Mouse (Mus musculus): ENCODE measurements around the gene Spc25. TPM values are rescaled to one million over a fixed set of nuclear protein-coding genes. Genes with fewer than 3 reads are reported as not detected.

Spc25 gene
- polyA plus RNA-seq (2021; fragmentation: Nextera tagmentation) = 0.78 and 1.2 TPM in 2 replicates
- long read RNA-seq, experiment 1, partial matches to known transcripts = 1 of 1 reads
- long read RNA-seq, experiment 1, other reads (novel, unspliced or antisense) = 0 of 1 reads
- long read RNA-seq, experiment 2, partial matches to known transcripts = 0 of 2 reads
- long read RNA-seq, experiment 2, other reads (novel, unspliced or antisense) = 0 of 2 reads

DNA sequence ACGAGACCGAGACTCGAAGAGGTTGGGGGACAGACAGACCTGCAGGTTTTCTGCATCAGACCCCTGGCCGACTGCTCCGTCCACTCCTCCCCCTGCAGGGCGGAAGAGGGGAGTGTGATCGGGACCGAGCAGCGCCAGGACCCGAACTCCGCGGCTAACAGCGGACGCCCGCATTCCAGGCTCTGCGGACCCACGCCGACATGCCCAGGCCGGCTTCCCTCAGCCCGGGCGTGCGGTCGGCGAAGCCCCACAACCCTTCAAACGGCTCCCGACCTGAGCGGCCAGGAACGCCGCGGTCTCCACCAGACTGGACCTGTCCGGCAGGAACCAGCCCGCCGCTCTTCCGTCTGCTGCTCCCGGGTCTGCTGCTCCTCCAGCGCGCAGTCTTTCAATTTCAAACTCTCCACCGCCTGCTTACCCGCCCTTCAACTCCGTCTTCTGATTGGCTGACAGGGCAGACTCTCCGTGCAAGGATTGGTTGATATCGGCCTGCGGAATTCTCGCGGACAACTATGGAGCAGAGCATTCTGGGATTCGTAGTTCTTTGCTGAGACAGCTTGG, at the start of gene Spc25:
Gene Spc25 (minus strand): TSS at position 404 of the 561 bp plus-strand sequence.

DNA sequence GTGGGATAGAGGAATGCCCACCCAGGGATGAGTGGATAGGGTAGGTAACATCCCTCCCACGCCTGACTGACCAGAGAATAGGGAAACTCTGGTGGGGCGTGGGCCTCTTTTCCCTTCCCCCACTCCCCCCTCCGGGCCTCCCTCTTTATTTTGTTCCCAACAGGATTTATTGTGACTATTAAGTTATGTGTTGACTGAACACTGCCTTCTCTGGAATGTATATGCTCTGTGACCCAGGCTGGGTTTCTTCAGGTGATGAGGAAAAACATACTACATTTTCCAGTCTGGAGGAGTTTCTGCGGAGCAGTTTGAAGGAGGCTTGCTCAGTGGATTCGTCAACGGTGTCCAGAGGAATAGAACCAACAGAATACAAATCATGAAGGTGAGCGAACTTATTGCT, 4.8 kb upstream of the Spc25 start, which contains the start of gene G6pc2:
Gene G6pc2 (plus strand): TSS at position 301 of the 400 bp plus-strand sequence.

Other genes starting within 250 kb of the Spc25 start
- 1.7 and 2.3 TPM in 2 replicates for gene Nostrin, start 70.4 kb downstream of the Spc25 start, polyA plus RNA-seq (2021; fragmentation: Nextera tagmentation)
- not detected in 2 replicates for gene G6pc2, start 4.9 kb upstream of the Spc25 start, polyA plus RNA-seq (2021; fragmentation: Nextera tagmentation)
- gene Abcb11, start 136.4 kb upstream of the Spc25 start, polyA plus RNA-seq (2021; fragmentation: Nextera tagmentation) = not detected in 2 replicates
- not detected in 2 replicates for gene Dhrs9, start 174.3 kb upstream of the Spc25 start, polyA plus RNA-seq (2021; fragmentation: Nextera tagmentation)

Measured in layer of hippocampus, adult 6 months (tissue).